Mouse (Mus musculus) frontal cortex, postnatal 14 days (tissue): ENCODE results near the gene Rpl36a-ps1.

ENCODE experiments used
- DNase-seq, 2 experiments: peaks; one replicate each; pipeline ENCODE4 v3.0.0; 2022; ENCODE audit warnings: low spot score in 2 of 2

Gene Rpl36a-ps1

DNA sequence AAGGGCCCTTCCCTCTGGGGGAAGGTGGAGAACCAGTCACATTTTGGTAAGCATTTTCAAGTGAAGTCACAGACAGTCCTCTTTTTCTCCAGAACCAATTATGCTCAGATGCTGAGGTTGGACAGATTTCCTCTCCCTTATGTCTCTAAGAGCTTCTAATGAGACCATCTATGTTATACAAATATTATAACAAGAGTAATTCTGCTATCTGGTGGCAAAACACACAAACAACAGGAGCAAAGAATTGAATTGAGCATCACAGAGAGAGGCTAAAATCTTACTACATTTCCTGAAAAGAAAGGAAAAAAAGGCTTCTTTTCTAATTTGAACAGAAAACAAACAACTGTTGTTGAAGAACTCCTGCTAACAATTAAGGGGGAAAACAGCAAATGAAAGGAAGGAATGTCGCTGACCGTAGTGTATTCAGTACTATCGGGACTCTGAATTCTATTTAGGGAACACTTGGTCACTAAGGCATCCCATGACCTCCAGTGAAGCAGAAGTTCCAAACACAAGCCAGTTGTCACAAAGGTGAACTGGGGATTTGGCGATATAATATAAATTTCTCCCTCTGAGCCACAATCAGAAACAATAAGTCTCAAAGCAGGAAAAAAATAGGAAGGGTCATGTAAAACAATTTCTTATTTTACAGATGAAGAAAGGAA lies 42.4 kb downstream of the Rpl36a-ps1 start:
- DNase-seq, result no peak
